Mouse (Mus musculus): Measurements from ENCODE around the gene Abr.

The Abr gene

GRCm38 (mm10) chr11:76493811-76494274 is 128.3 kb downstream of the Abr start:
- no peak for DNase-seq (ENCODE audit: low spot score in 2 of 2)

GRCm38 (mm10) chr11:76493167-76493566 is 128.9 kb downstream of the Abr start:
- DNase-seq (ENCODE audit: low spot score in 2 of 2) = no peak

- no peak for DNase-seq (ENCODE audit: low spot score in 2 of 2)
Observed at GRCm38 (mm10) chr11:76491817-76492216, 130.3 kb downstream of the Abr start.

- DNase-seq (ENCODE audit: low spot score in 2 of 2) = no peak
Observed at GRCm38 (mm10) chr11:76489407-76489806, 132.7 kb downstream of the Abr start.

- no peak for DNase-seq (ENCODE audit: low spot score in 2 of 2)
Observed at GRCm38 (mm10) chr11:76487024-76487423, 135.1 kb downstream of the Abr start.

- DNase-seq (ENCODE audit: low spot score in 2 of 2) = no peak
Observed at GRCm38 (mm10) chr11:76484033-76484432, 138.1 kb downstream of the Abr start.

GRCm38 (mm10) chr11:76483171-76483727 is 138.9 kb downstream of the Abr start:
- DNase-seq (ENCODE audit: low spot score in 2 of 2) = no peak

- DNase-seq (ENCODE audit: low spot score in 2 of 2) = no peak
Observed at GRCm38 (mm10) chr11:76482697-76483096, 139.4 kb downstream of the Abr start.

GRCm38 (mm10) chr11:76482183-76482582 is 139.9 kb downstream of the Abr start:
- DNase-seq (ENCODE audit: low spot score in 2 of 2) = no peak

- no peak for DNase-seq (ENCODE audit: low spot score in 2 of 2)
Observed at GRCm38 (mm10) chr11:76479729-76480128, 142.4 kb downstream of the Abr start.

- DNase-seq (ENCODE audit: low spot score in 2 of 2) = no peak
Observed at GRCm38 (mm10) chr11:76478676-76479655, 143.1 kb downstream of the Abr start.

- DNase-seq (ENCODE audit: low spot score in 2 of 2) = no peak
Observed at GRCm38 (mm10) chr11:76477095-76477525, 145.0 kb downstream of the Abr start.

GRCm38 (mm10) chr11:76476376-76477094 is 145.6 kb downstream of the Abr start:
- DNase-seq (ENCODE audit: low spot score in 2 of 2) = no peak

- no peak for DNase-seq (ENCODE audit: low spot score in 2 of 2)
Observed at GRCm38 (mm10) chr11:76472617-76473016, 149.5 kb downstream of the Abr start.

- DNase-seq (ENCODE audit: low spot score in 2 of 2) = peak in 1 of 2 experiments; percentile 72
Observed at GRCm38 (mm10) chr11:76469311-76469998, 152.7 kb downstream of the Abr start.

GRCm38 (mm10) chr11:76468347-76468746 is 153.8 kb downstream of the Abr start:
- peak in 1 of 2 experiments; percentile 59 for DNase-seq (ENCODE audit: low spot score in 2 of 2)

GRCm38 (mm10) chr11:76467487-76468005 is 154.6 kb downstream of the Abr start:
- no peak for DNase-seq (ENCODE audit: low spot score in 2 of 2)

- no peak for DNase-seq (ENCODE audit: low spot score in 2 of 2)
Observed at GRCm38 (mm10) chr11:76467073-76467472, 155.0 kb downstream of the Abr start.

- DNase-seq (ENCODE audit: low spot score in 2 of 2) = no peak
Observed at GRCm38 (mm10) chr11:76465879-76466278, 156.2 kb downstream of the Abr start.

GRCm38 (mm10) chr11:76461696-76462095 is 160.4 kb downstream of the Abr start:
- DNase-seq (ENCODE audit: low spot score in 2 of 2) = no peak

- DNase-seq (ENCODE audit: low spot score in 2 of 2) = no peak
Observed at GRCm38 (mm10) chr11:76461201-76461600, 160.9 kb downstream of the Abr start.
